Mouse (Mus musculus): ENCODE results near the gene Clasp1. TPM values are rescaled to one million over a fixed set of nuclear protein-coding genes. Genes with fewer than 3 reads are reported as not detected.

Clasp1 gene
- total and polyA plus RNA-seq, 3 experiments, result 32.0 to 53.2 (median 42.2) TPM

DNA sequence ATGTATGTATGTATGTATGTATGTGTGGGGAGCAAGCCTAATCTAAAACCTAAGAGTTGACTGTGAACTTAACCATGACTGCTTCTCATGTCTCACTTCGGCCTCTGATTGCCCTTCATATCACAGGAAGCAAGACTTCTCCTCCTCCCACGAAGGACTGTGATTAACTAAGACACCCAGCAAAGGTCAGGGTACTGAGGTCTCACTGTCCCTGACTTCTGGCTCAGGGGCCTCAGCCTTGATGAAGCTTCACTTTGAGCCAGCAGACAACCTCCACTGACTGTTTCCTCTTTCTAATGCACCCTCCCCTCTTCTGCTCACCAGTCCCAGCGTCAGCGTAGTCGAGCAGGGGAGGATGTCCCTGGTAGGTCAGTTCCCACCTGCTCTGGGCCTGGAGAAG lies 166.1 kb downstream of the Clasp1 start:
- H3K36me3 ChIP-seq (replicated peaks in 1 of 2; ENCODE audit: control insufficient read depth in 1 of 2, insufficient read depth in 1 of 2, low read length in 1 of 2), result peaks cover 66 to 86% of the 10 kb centered on the region in 2 experiments
- dilution Hi-C loops (cut with MboI; ENCODE audit: extremely low pct_ligation_motif_present, extremely low pct_unique_long_range_greater_than_20kb, low sequenced_read_pairs) (no loop called here), in situ Hi-C loops (cut with MboI; ENCODE audit: low pct_ligation_motif_present, low pct_unique_long_range_greater_than_20kb, low sequenced_read_pairs) (no loop called here)

DNA sequence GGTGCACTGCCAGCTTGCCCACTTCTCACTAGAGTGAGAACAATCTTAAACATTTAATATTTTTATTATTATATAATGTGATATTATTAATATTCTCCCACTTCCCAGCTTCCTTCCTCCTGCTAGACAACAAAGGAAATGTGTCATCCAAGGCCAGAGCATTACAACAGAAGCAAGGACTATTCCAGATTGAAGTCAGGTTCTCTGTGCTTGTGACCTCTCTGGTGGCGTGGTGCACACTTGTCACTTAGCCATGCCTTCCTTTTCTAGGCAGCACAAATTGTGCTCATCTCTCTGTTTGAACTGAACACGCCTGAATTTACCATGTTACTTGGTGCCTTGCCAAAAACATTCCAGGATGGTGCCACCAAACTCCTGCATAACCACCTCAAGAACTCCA lies 170.9 kb downstream of the Clasp1 start:
- dilution Hi-C loops (cut with MboI; ENCODE audit: extremely low pct_ligation_motif_present, extremely low pct_unique_long_range_greater_than_20kb, low sequenced_read_pairs), result no loop called here
- Histone ChIP-seq H3K4me2 (ENCODE audit: insufficient read depth, low read depth, poor library complexity, severe bottlenecking) (no peak overlapping the region), H3K4me1 (ENCODE audit: control insufficient read depth in 1 of 2, insufficient read depth in 2 of 2) (0 out of 4 replicates have a peak, but pooled peaks cover 0 to 5% of the 10 kb centered on the region in 2 experiments), H3K9me3 (replicated peaks; ENCODE audit: low read length) (no peaks in the 10 kb centered on the region), H3K9ac (ENCODE audit: insufficient read depth, low read depth) (no peak overlapping the region), H3K27me3 (replicated peaks) (no peaks in the 10 kb centered on the region), H3K27ac (ENCODE audit: insufficient read depth, low read depth) (no peak overlapping the region), H3K4me3 (replicated peaks in 1 of 3; ENCODE audit: low read depth in 2 of 3, low read length in 2 of 3, poor library complexity in 1 of 3) (no peak overlapping the region), H3K36me3 (replicated peaks in 1 of 2; ENCODE audit: control insufficient read depth in 1 of 2, insufficient read depth in 1 of 2, low read length in 1 of 2) (peaks cover 69 to 90% of the 10 kb centered on the region in 2 experiments), H3K79me2 (replicated peaks; ENCODE audit: control insufficient read depth, extremely low read depth, insufficient read depth, poor library complexity, severe bottlenecking) (no peaks in the 10 kb centered on the region)
- in situ Hi-C loops (cut with MboI; ENCODE audit: low pct_ligation_motif_present, low pct_unique_long_range_greater_than_20kb, low sequenced_read_pairs), result loop anchor here (10.0 kb wide), 1 partner anchor 195 kb away; no protein-coding TSS in a partner anchor
- TF ChIP-seq POLR2A (IDR thresholded peaks at IDR 0.05; ENCODE audit: low read depth, low read length) (no peak), ZMIZ1 (IDR thresholded peaks at IDR 0.05; ENCODE audit: low read depth, low read length) (no peak), ETS1 (conservative IDR thresholded peaks at IDR 0.05; ENCODE audit: low read depth, low read length) (no peak), HCFC1 (IDR thresholded peaks at IDR 0.05; ENCODE audit: low read depth, low read length) (no peak), MEF2A (IDR thresholded peaks at IDR 0.05; ENCODE audit: borderline replicate concordance, low read depth, low read length) (no peak), E2F4 (IDR thresholded peaks at IDR 0.05; ENCODE audit: insufficient replicate concordance, low read depth, low read length) (no peak), CHD2 (IDR thresholded peaks at IDR 0.05; ENCODE audit: low read length) (no peak), TCF12 (IDR thresholded peaks at IDR 0.05; ENCODE audit: low read depth, low read length) (no peak)
- no peak for DNase-seq (ENCODE audit: extremely low read depth)

More for the DNA sequence above, 166.1 kb downstream of the Clasp1 start:
- 0 out of 4 replicates have a peak, but pooled peaks cover 0 to 5% of the 10 kb centered on the region in 2 experiments for H3K4me1 ChIP-seq (ENCODE audit: control insufficient read depth in 1 of 2, insufficient read depth in 2 of 2)
- H3K4me2 ChIP-seq (ENCODE audit: insufficient read depth, low read depth, poor library complexity, severe bottlenecking), result no peak overlapping the region
- no peak overlapping the region for H3K27ac ChIP-seq (ENCODE audit: insufficient read depth, low read depth)
- TF ChIP-seq NRF1 (IDR thresholded peaks at IDR 0.05; ENCODE audit: low read depth, low read length), result no peak
- TF ChIP-seq CTCF (conservative IDR thresholded peaks at IDR 0.05 in 1 of 2, IDR thresholded peaks at IDR 0.05 in 1 of 2; ENCODE audit: low read depth in 2 of 2, low read length in 2 of 2), result no peak
- no peak for TF ChIP-seq MXI1 (IDR thresholded peaks at IDR 0.05; ENCODE audit: low read depth, low read length)
- no peak for TF ChIP-seq JUND (conservative IDR thresholded peaks at IDR 0.05; ENCODE audit: low read depth, low read length)
- TF ChIP-seq CHD2 (IDR thresholded peaks at IDR 0.05; ENCODE audit: low read length), result no peak
- no peak for TF ChIP-seq RCOR1 (conservative IDR thresholded peaks at IDR 0.05; ENCODE audit: low read depth, low read length)
- no peak for TF ChIP-seq POLR2A (IDR thresholded peaks at IDR 0.05; ENCODE audit: low read depth, low read length)
- TF ChIP-seq BHLHE40 (IDR thresholded peaks at IDR 0.05; ENCODE audit: low read depth, low read length), result no peak
- no peak for TF ChIP-seq ELF1 (IDR thresholded peaks at IDR 0.05; ENCODE audit: low read depth, low read length)
- TF ChIP-seq JUN (IDR thresholded peaks at IDR 0.05; ENCODE audit: insufficient read depth, low read depth, low read length), result no peak
- no peak for TF ChIP-seq HCFC1 (IDR thresholded peaks at IDR 0.05; ENCODE audit: low read depth, low read length)
- no peaks in the 10 kb centered on the region for H3K27me3 ChIP-seq (replicated peaks)
- no peak overlapping the region for H3K9ac ChIP-seq (ENCODE audit: insufficient read depth, low read depth)
- no peak for DNase-seq (ENCODE audit: extremely low read depth)
- no peaks in the 10 kb centered on the region for H3K79me2 ChIP-seq (replicated peaks; ENCODE audit: control insufficient read depth, extremely low read depth, insufficient read depth, poor library complexity, severe bottlenecking)
- H3K9me3 ChIP-seq (replicated peaks; ENCODE audit: low read length), result no peaks in the 10 kb centered on the region
- H3K4me3 ChIP-seq (replicated peaks in 1 of 3; ENCODE audit: low read depth in 2 of 3, low read length in 2 of 3, poor library complexity in 1 of 3), result no peak overlapping the region
